9 mouse cellular contexts compared by ENCODE assay signal in genomic region chr2:31845896-31846691, GRCm38 (mm10). TPM values are rescaled to one million over a fixed set of nuclear protein-coding genes. Genes with fewer than 3 reads are reported as not detected.
DNase-seq lines count a peak whose midpoint lies in the region; ATAC-seq and TF ChIP-seq lines count a peak whose summit lies in the region.
"Had no signal": no experiment of that assay in that cellular context is flagged by ENCODE, and none has a peak within 500 bp of the region (broad histone marks: within the 10 kb centered on the region; RNA-seq: fewer than 3 reads in every experiment).

TSS of gene Fibcd1 (minus strand) at chr2:31846005.

- peak within 1 kb of the TSS; percentile 96 for H3K4me2 ChIP-seq in lung, embryonic 14.5 days
- peak within 1 kb of the TSS; percentile 92 for H3K4me2 ChIP-seq in forebrain, embryonic 13.5 days

- no peak for TF ChIP-seq POLR2A in olfactory bulb, adult 2 months (IDR thresholded peaks at IDR 0.05; ENCODE audit: insufficient read depth, low read depth, low read length)

- DNase-seq in adrenal gland, postnatal 10 days, result peak; percentile 27
- no peak for DNase-seq in adrenal gland, adult 18-20 months (ENCODE audit: low spot score in 2 of 2)
- peak; percentile 46 for DNase-seq in lung, embryonic 14.5 days
- no peak for DNase-seq in lung, postnatal 36 days
- peak; percentile 61 for DNase-seq in limb, embryonic 10.5 days (ENCODE audit: low spot score)
- DNase-seq in gastrocnemius, postnatal 25 days, result no peak

- H3K27me3 ChIP-seq in lung, embryonic 14.5 days (ENCODE audit: insufficient read depth, low read length), result peaks cover 48% of the 10 kb centered on the region
- peaks cover 67% of the 10 kb centered on the region for H3K27me3 ChIP-seq in forebrain, embryonic 13.5 days
- H3K27me3 ChIP-seq in limb, embryonic 10.5 days (ENCODE audit: low read depth, poor library complexity, severe bottlenecking), result peaks cover 69% of the 10 kb centered on the region

- no peak; the same call in 1 of the 2 replicates for ATAC-seq in lung, embryonic 14.5 days (ENCODE audit: insufficient read depth)
- peak; percentile 24; the same call in 1 of the 2 replicates for ATAC-seq in forebrain, embryonic 13.5 days

- WGBS in lung, embryonic 14.5 days, result 1% methylated on average over 77 of the region's 88 CpGs
- under 1% methylated on average over 66 of the region's 88 CpGs for WGBS in forebrain, embryonic 13.5 days
- WGBS in limb, embryonic 10.5 days, result under 1% methylated on average over 88 of the region's 88 CpGs
- WGBS in olfactory bulb, adult 2 months, result under 1% methylated on average over 65 of the region's 88 CpGs

- H3K9me3 ChIP-seq in lung, embryonic 14.5 days (ENCODE audit: low read depth, low read length), result no peaks in the 10 kb centered on the region
- no peaks in the 10 kb centered on the region for H3K9me3 ChIP-seq in forebrain, embryonic 13.5 days (replicated peaks)
- H3K9me3 ChIP-seq in limb, embryonic 10.5 days (replicated peaks), result no peaks in the 10 kb centered on the region

- H3K4me3 ChIP-seq in lung, embryonic 14.5 days (ENCODE audit: low read depth, low read length), result peak within 1 kb of the TSS; percentile 51
- peak within 1 kb of the TSS; percentile 53 for H3K4me3 ChIP-seq in forebrain, embryonic 13.5 days
- H3K4me3 ChIP-seq in limb, embryonic 10.5 days, result peak within 1 kb of the TSS; percentile 68
- peak within 1 kb of the TSS; percentile 63 for H3K4me3 ChIP-seq in olfactory bulb, adult 2 months (ENCODE audit: insufficient read depth, low read depth, low read length)
- H3K4me3 ChIP-seq: erythroblast, embryonic 14.5 days had no signal

- peak within 1 kb of the TSS; percentile 50 for H3K9ac ChIP-seq in lung, embryonic 14.5 days
- H3K9ac ChIP-seq in forebrain, embryonic 13.5 days, result peak within 1 kb of the TSS; percentile 58

- no peak for TF ChIP-seq CTCF in lung, embryonic 14.5 days (IDR thresholded peaks at IDR 0.05; ENCODE audit: low read depth)
- TF ChIP-seq CTCF in olfactory bulb, adult 2 months (IDR thresholded peaks at IDR 0.05; ENCODE audit: insufficient read depth, low read depth, low read length), result no peak

- no peak within 1 kb of the TSS for H3K27ac ChIP-seq in lung, embryonic 14.5 days (ENCODE audit: low read depth)
- no peak within 1 kb of the TSS for H3K27ac ChIP-seq in forebrain, embryonic 13.5 days
- H3K27ac ChIP-seq in limb, embryonic 10.5 days, result peak within 1 kb of the TSS; percentile 74
- H3K27ac ChIP-seq in olfactory bulb, adult 2 months (ENCODE audit: insufficient read depth, low read depth, low read length), result no peak within 1 kb of the TSS

- no peaks in the 10 kb centered on the region for H3K36me3 ChIP-seq in lung, embryonic 14.5 days (ENCODE audit: insufficient read depth)
- no peaks in the 10 kb centered on the region for H3K36me3 ChIP-seq in forebrain, embryonic 13.5 days (ENCODE audit: poor library complexity, severe bottlenecking)
- no peaks in the 10 kb centered on the region for H3K36me3 ChIP-seq in limb, embryonic 10.5 days

- H3K4me1 ChIP-seq in lung, embryonic 14.5 days (ENCODE audit: insufficient read depth), result 0 out of 2 replicates have a peak, but pooled peaks cover 3% of the 10 kb centered on the region
- H3K4me1 ChIP-seq in forebrain, embryonic 13.5 days, result peaks cover 31% of the 10 kb centered on the region
- H3K4me1 ChIP-seq in limb, embryonic 10.5 days, result peaks cover 39% of the 10 kb centered on the region
- peaks cover 17% of the 10 kb centered on the region for H3K4me1 ChIP-seq in olfactory bulb, adult 2 months (ENCODE audit: control insufficient read depth, insufficient read depth, low read length)

RNA-seq across cellular contexts. Expression of gene Fibcd1, which starts in this region (rescaled TPM):
- under 1 TPM; 0.27 to 0.39 TPM for total RNA-seq in adrenal gland, postnatal 10 days (2021)
- total RNA-seq in adrenal gland, adult 18-20 months (2021), result under 1 TPM in 1 of 2 experiments, not detected in 1; 0.06 TPM
- polyA plus RNA-seq in lung, embryonic 14.5 days (2014; fragmentation: Nextera tagmentation; extraction: Ambion mirVana), result 0.07 TPM in 1 of 2 replicates, not detected in the other
- 1.2 and 1.5 TPM in 2 replicates for polyA plus RNA-seq in forebrain, embryonic 13.5 days (2015; fragmentation: Nextera tagmentation; extraction: Ambion mirVana)
- 0.04 and 0.13 TPM in 2 replicates for polyA plus RNA-seq in limb, embryonic 10.5 days (2016; fragmentation: Nextera tagmentation; extraction: Ambion mirVana)
- polyA plus RNA-seq in olfactory bulb, adult 2 months (2012; ENCODE audit: insufficient read depth, insufficient read length, low replicate concordance, missing spikeins), result not detected in 2 replicates
- not detected for total RNA-seq in gastrocnemius, postnatal 25 days (2021)
- polyA plus RNA-seq: erythroblast, embryonic 14.5 days had no signal

Comparison
In these comparisons a context has a peak if more than half of its experiments do, and no peak if none do; other contexts are left out.
1. Peak in DNase-seq in adrenal gland, postnatal 10 days; RNA of the gene not detected or under 1 TPM.
2. Peak in DNase-seq, H3K4me3 ChIP-seq, H3K9ac ChIP-seq and H3K4me2 ChIP-seq in lung, embryonic 14.5 days; RNA of the gene not detected or under 1 TPM.
3. Peak in DNase-seq, H3K4me3 ChIP-seq and H3K27ac ChIP-seq in limb, embryonic 10.5 days; RNA of the gene not detected or under 1 TPM.